In genomic region chr2:38424976-38425375, GRCm38 (mm10) we compare ENCODE assay signal across 15 mouse cellular contexts.
DNase-seq lines count a peak whose midpoint lies in the region; ATAC-seq lines count a peak whose summit lies in the region.
"Had no signal": no experiment of that assay in that cellular context is flagged by ENCODE, and none has a peak within 500 bp of the region (broad histone marks: within the 10 kb centered on the region; RNA-seq: fewer than 3 reads in every experiment).

No protein-coding gene starts in this region.

- intact Hi-C loops in heart, postnatal 36 days (cut with DNase I) = no loop called here

- DNase-seq in kidney, postnatal 4 days = no peak
- DNase-seq in forebrain, embryonic 10.5 days (ENCODE audit: extremely low spot score, low spot score) = no peak
- DNase-seq in thymus, postnatal 0 days (ENCODE audit: low spot score) = no peak
- DNase-seq in Muller cell, postnatal 12 days (ENCODE audit: inconsistent ontology term) = no peak
- DNase-seq in heart, postnatal 36 days = no peak
- DNase-seq: adrenal gland, postnatal 25 days; B cell, adult 2 months; cerebellum, adult 18-20 months; gastrocnemius, postnatal 25 days; heart, postnatal 4 days had no signal

- 0 out of 2 replicates have a peak, but pooled peaks have one; percentile 41 for ATAC-seq in kidney, embryonic 14.5 days (ENCODE audit: low FRiP score, low TSS enrichment)
- ATAC-seq in hindbrain, embryonic 16.5 days = peak; percentile 60
- ATAC-seq in midbrain, embryonic 16.5 days = peak; percentile 22; the same call in 1 of the 2 replicates
- ATAC-seq: liver, embryonic 12.5 days; Patski had no signal

- H3K27me3 ChIP-seq in kidney, embryonic 14.5 days (ENCODE audit: control insufficient read depth, insufficient read depth, low read length) = no peaks in the 10 kb centered on the region
- H3K27me3 ChIP-seq in forebrain, embryonic 10.5 days (ENCODE audit: poor library complexity, severe bottlenecking) = 0 out of 2 replicates have a peak, but pooled peaks cover 6% of the 10 kb centered on the region
- no peaks in the 10 kb centered on the region for H3K27me3 ChIP-seq in hindbrain, embryonic 16.5 days (replicated peaks; ENCODE audit: control insufficient read depth, insufficient read depth, low read length)
- no peaks in the 10 kb centered on the region for H3K27me3 ChIP-seq in midbrain, embryonic 16.5 days (ENCODE audit: control insufficient read depth, insufficient read depth, low read depth, low read length)

- no peak overlapping the region for H3K4me3 ChIP-seq in kidney, embryonic 14.5 days (ENCODE audit: low read length)
- H3K4me3 ChIP-seq in forebrain, embryonic 10.5 days = peak overlapping the region; percentile 40
- H3K4me3 ChIP-seq in hindbrain, embryonic 16.5 days (ENCODE audit: low read length) = no peak overlapping the region
- H3K4me3 ChIP-seq in midbrain, embryonic 16.5 days (ENCODE audit: low read depth, low read length) = no peak overlapping the region
- H3K4me3 ChIP-seq: liver, embryonic 12.5 days had no signal

- H3K36me3 ChIP-seq in kidney, embryonic 14.5 days (ENCODE audit: control insufficient read depth, insufficient read depth, low read length) = no peaks in the 10 kb centered on the region
- H3K36me3 ChIP-seq in forebrain, embryonic 10.5 days (replicated peaks) = no peaks in the 10 kb centered on the region
- no peaks in the 10 kb centered on the region for H3K36me3 ChIP-seq in hindbrain, embryonic 16.5 days (ENCODE audit: control insufficient read depth, insufficient read depth, low read length)
- no peaks in the 10 kb centered on the region for H3K36me3 ChIP-seq in midbrain, embryonic 16.5 days (ENCODE audit: control insufficient read depth, insufficient read depth, low read length)
- H3K36me3 ChIP-seq: liver, embryonic 12.5 days had no signal

- H3K27ac ChIP-seq in kidney, embryonic 14.5 days (ENCODE audit: low read depth, low read length) = no peak overlapping the region
- H3K27ac ChIP-seq in forebrain, embryonic 10.5 days = peak overlapping the region; percentile 96
- no peak overlapping the region for H3K27ac ChIP-seq in hindbrain, embryonic 16.5 days (ENCODE audit: low read depth, low read length)
- H3K27ac ChIP-seq in midbrain, embryonic 16.5 days (ENCODE audit: low read length) = peak overlapping the region; percentile 65; the same call in 1 of the 2 replicates
- H3K27ac ChIP-seq: liver, embryonic 12.5 days had no signal

- 0 out of 2 replicates have a peak, but pooled peaks cover 8% of the 10 kb centered on the region for H3K4me1 ChIP-seq in kidney, embryonic 14.5 days (ENCODE audit: control insufficient read depth, insufficient read depth, low read length)
- peaks cover 57% of the 10 kb centered on the region for H3K4me1 ChIP-seq in forebrain, embryonic 10.5 days
- H3K4me1 ChIP-seq in hindbrain, embryonic 16.5 days (ENCODE audit: control insufficient read depth, insufficient read depth, low read depth, low read length) = peaks cover 16% of the 10 kb centered on the region
- H3K4me1 ChIP-seq in midbrain, embryonic 16.5 days (ENCODE audit: control insufficient read depth, insufficient read depth, low read length) = peaks cover 12% of the 10 kb centered on the region
- H3K4me1 ChIP-seq: liver, embryonic 12.5 days had no signal

- H3K9ac ChIP-seq in kidney, embryonic 14.5 days (ENCODE audit: low read depth, low read length) = no peak overlapping the region
- H3K9ac ChIP-seq in hindbrain, embryonic 16.5 days (ENCODE audit: low read depth, low read length) = no peak overlapping the region
- H3K9ac ChIP-seq in midbrain, embryonic 16.5 days (ENCODE audit: low read depth, low read length) = peak overlapping the region; percentile 46; the same call in 1 of the 2 replicates
- H3K9ac ChIP-seq: liver, embryonic 12.5 days had no signal

- no peak overlapping the region for H3K4me2 ChIP-seq in kidney, embryonic 14.5 days (replicated peaks; ENCODE audit: low read depth, low read length)
- peak overlapping the region; percentile 47; the same call in 1 of the 2 replicates for H3K4me2 ChIP-seq in hindbrain, embryonic 16.5 days (ENCODE audit: low read length)
- peak overlapping the region; percentile 40; the same call in 1 of the 2 replicates for H3K4me2 ChIP-seq in midbrain, embryonic 16.5 days (ENCODE audit: low read length)

- WGBS in kidney, embryonic 14.5 days = 27% methylated on average over 9 of the region's 9 CpGs
- 14% methylated on average over 9 of the region's 9 CpGs for WGBS in forebrain, embryonic 10.5 days
- 21% methylated on average over 9 of the region's 9 CpGs for WGBS in hindbrain, embryonic 16.5 days
- 16% methylated on average over 9 of the region's 9 CpGs for WGBS in midbrain, embryonic 16.5 days

- no peaks in the 10 kb centered on the region for H3K9me3 ChIP-seq in kidney, embryonic 14.5 days (ENCODE audit: control insufficient read depth, low read length)
- no peaks in the 10 kb centered on the region for H3K9me3 ChIP-seq in forebrain, embryonic 10.5 days
- H3K9me3 ChIP-seq in hindbrain, embryonic 16.5 days (ENCODE audit: control insufficient read depth, low read length) = no peaks in the 10 kb centered on the region
- H3K9me3 ChIP-seq in midbrain, embryonic 16.5 days (replicated peaks; ENCODE audit: control insufficient read depth, low read length, poor library complexity, severe bottlenecking) = no peaks in the 10 kb centered on the region
- H3K9me3 ChIP-seq: liver, embryonic 12.5 days had no signal

Comparison
In these comparisons a context has a peak if more than half of its experiments do, and no peak if none do; other contexts are left out.
1. H3K27ac ChIP-seq: peak in forebrain, embryonic 10.5 days (single experiment) and midbrain, embryonic 16.5 days (single experiment); none in kidney, embryonic 14.5 days (single experiment) and hindbrain, embryonic 16.5 days (single experiment).
2. Peak in every context shown above with its lines, with median percentiles within 50 percentile points of each other: ATAC-seq.